23 mouse cellular contexts compared by ENCODE assay signal in the genomic region with DNA sequence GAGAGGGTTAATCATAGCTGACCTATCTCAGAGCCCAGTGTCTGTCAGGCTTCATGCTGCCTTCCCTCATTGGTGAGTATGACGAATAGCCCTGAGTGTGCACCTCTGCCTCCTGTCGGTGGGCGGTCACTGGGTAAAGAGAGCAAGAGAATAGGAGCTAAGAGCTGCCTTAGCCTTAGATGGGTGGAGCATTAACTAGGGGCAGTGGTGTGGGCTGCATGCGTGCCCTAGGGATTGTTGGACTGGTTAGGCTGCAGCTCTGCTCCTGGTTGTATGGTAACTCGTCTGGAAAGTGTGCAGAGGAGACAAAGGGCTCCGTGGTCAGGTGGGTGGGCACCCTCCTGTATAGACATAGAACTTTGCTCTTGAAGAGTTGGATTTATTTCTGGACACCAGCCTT.
DNase-seq lines count a peak whose midpoint lies in the region; ATAC-seq and TF ChIP-seq lines count a peak whose summit lies in the region.
"Had no signal": no experiment of that assay in that cellular context is flagged by ENCODE, and none has a peak within 500 bp of the region (broad histone marks: within the 10 kb centered on the region; RNA-seq: fewer than 3 reads in every experiment).

No protein-coding gene starts in this region.

- H3K4me2 ChIP-seq in kidney, embryonic 16.5 days (replicated peaks; ENCODE audit: low read depth, low read length), result no peak overlapping the region
- H3K4me2 ChIP-seq: embryonic facial prominence, embryonic 13.5 days; embryonic facial prominence, embryonic 15.5 days; forebrain, embryonic 12.5 days had no signal

- no peak overlapping the region for H3K9ac ChIP-seq in kidney, embryonic 16.5 days (replicated peaks; ENCODE audit: low read length)
- H3K9ac ChIP-seq: embryonic facial prominence, embryonic 13.5 days; embryonic facial prominence, embryonic 15.5 days; forebrain, embryonic 12.5 days had no signal

- WGBS in kidney, embryonic 16.5 days, result 67% methylated on average over 6 of the region's 6 CpGs
- 56% methylated on average over 6 of the region's 6 CpGs for WGBS in kidney, adult 2 months

- TF ChIP-seq POLR2A in kidney, adult 2 months (IDR thresholded peaks at IDR 0.05; ENCODE audit: low read depth, low read length), result no peak

- H3K9me3 ChIP-seq in kidney, embryonic 16.5 days (ENCODE audit: low read length), result no peaks in the 10 kb centered on the region
- H3K9me3 ChIP-seq: embryonic facial prominence, embryonic 13.5 days; embryonic facial prominence, embryonic 15.5 days; forebrain, embryonic 10.5 days; forebrain, embryonic 12.5 days had no signal

- no peak for TF ChIP-seq CTCF in kidney, adult 2 months (conservative IDR thresholded peaks at IDR 0.05; ENCODE audit: insufficient read depth, insufficient read length, low read depth, low read length)

- ATAC-seq in kidney, embryonic 16.5 days (ENCODE audit: low FRiP score, low TSS enrichment), result peak; percentile 93
- ATAC-seq: forebrain, embryonic 14.5 days had no signal

- DNase-seq in kidney, adult 11 months, result peak; percentile 4
- DNase-seq in kidney, postnatal 25 days, result no peak
- DNase-seq in kidney, postnatal 10 days, result no peak
- DNase-seq in kidney, postnatal 4 days, result peak; percentile 10 to 16
- no peak for DNase-seq in kidney, adult 2 months
- no peak for DNase-seq in right cerebral cortex, postnatal 25 days
- DNase-seq: adrenal gland, adult 2 months; adrenal gland, postnatal 10 days; adrenal gland, postnatal 25 days; cerebellum, adult 11 months; cerebellum, adult 18-20 months; cerebellum, adult 8-10 months; cerebellum, adult 9-11 months; cerebellum, postnatal 14 days; cerebellum, postnatal 36 days; embryo, embryonic 11 days had no signal

- H3K27ac ChIP-seq in kidney, embryonic 16.5 days (ENCODE audit: low read length), result no peak overlapping the region
- H3K27ac ChIP-seq in kidney, adult 2 months (ENCODE audit: insufficient read depth, low read depth, low read length), result no peak overlapping the region
- H3K27ac ChIP-seq: embryonic facial prominence, embryonic 13.5 days; embryonic facial prominence, embryonic 15.5 days; forebrain, embryonic 10.5 days; forebrain, embryonic 12.5 days had no signal

- no peak overlapping the region for H3K4me3 ChIP-seq in kidney, embryonic 16.5 days (ENCODE audit: low read length)
- no peak overlapping the region for H3K4me3 ChIP-seq in kidney, adult 2 months (ENCODE audit: insufficient read depth, low read depth, low read length)
- H3K4me3 ChIP-seq: embryonic facial prominence, embryonic 13.5 days; embryonic facial prominence, embryonic 15.5 days; erythroblast, embryonic 14.5 days; forebrain, embryonic 10.5 days; forebrain, embryonic 12.5 days had no signal

- no peaks in the 10 kb centered on the region for H3K36me3 ChIP-seq in kidney, embryonic 16.5 days (ENCODE audit: insufficient read depth, low read length)
- H3K36me3 ChIP-seq in kidney, adult 2 months (ENCODE audit: control insufficient read depth, insufficient read depth, low read length), result no peaks in the 10 kb centered on the region
- H3K36me3 ChIP-seq: forebrain, embryonic 12.5 days had no signal

- no peaks in the 10 kb centered on the region for H3K27me3 ChIP-seq in kidney, embryonic 16.5 days (ENCODE audit: insufficient read depth, low read length)
- no peaks in the 10 kb centered on the region for H3K27me3 ChIP-seq in kidney, adult 2 months (replicated peaks; ENCODE audit: control insufficient read depth, insufficient read depth, low read length)
- H3K27me3 ChIP-seq: embryonic facial prominence, embryonic 13.5 days; embryonic facial prominence, embryonic 15.5 days; forebrain, embryonic 12.5 days had no signal

- no peaks in the 10 kb centered on the region for H3K4me1 ChIP-seq in kidney, embryonic 16.5 days (ENCODE audit: insufficient read depth, low read length)
- no peaks in the 10 kb centered on the region for H3K4me1 ChIP-seq in kidney, adult 2 months (ENCODE audit: control insufficient read depth, insufficient read depth, low read length)
- H3K4me1 ChIP-seq: embryonic facial prominence, embryonic 13.5 days; embryonic facial prominence, embryonic 15.5 days had no signal

Comparison
In these comparisons a context has a peak if more than half of its experiments do, and no peak if none do; other contexts are left out.
1. DNase-seq: peak in kidney, adult 11 months (single experiment) and kidney, postnatal 4 days (2 of 2); none in kidney, postnatal 25 days (0 of 2), kidney, postnatal 10 days (single experiment), kidney, adult 2 months (single experiment) and right cerebral cortex, postnatal 25 days (single experiment).